Mouse (Mus musculus) left cerebral cortex, postnatal 10 days (tissue): ENCODE results near the gene Irx4. TPM values are rescaled to one million over a fixed set of nuclear protein-coding genes. Genes with fewer than 3 reads are reported as not detected.
A peak's percentile ranks its signal among the peaks of the same experiment; 100 is the strongest.

ENCODE experiments used
- DNase-seq, 2 experiments: peaks; one replicate each; pipeline ENCODE4 v3.0.0; 2021 to 2022; ENCODE audit warnings: low spot score in 2 of 2, mixed read lengths in 1 of 2; ENCODE audit errors: extremely low spot score in 1 of 2
- intact Hi-C: fragments of 180-260 bp; cut with DNase I; formaldehyde crosslinking; loops from one replicate; pipeline ENCODE4 v1.15.1; 2025
- total RNA-seq, 2 experiments: library from RNA; stranded (reverse); gene quantifications; 2 replicates each; pipeline ENCODE4 v1.2.3; 2021

Gene Irx4
- total RNA-seq, 2 experiments from 2014 or later = not detected

- intact Hi-C loops = no loop called here
- DNase-seq = no peak
These were observed 45.8 kb downstream of the Irx4 start for GRCm38 (mm10) chr13:73306085-73306410.

- intact Hi-C loops = no loop called here
- no peak for DNase-seq
These were observed 46.2 kb downstream of the Irx4 start for GRCm38 (mm10) chr13:73306430-73306829.

GRCm38 (mm10) chr13:73310183-73310929, 50.1 kb downstream of the Irx4 start:
- peak in 1 of 2 experiments; percentile 53 for DNase-seq
- intact Hi-C loops = no loop called here

Other genes with a start within 250 kb of the Irx4 start
- gene Mrpl36, start 68.0 kb downstream of the Irx4 start, total RNA-seq = 10 to 100 TPM; 27.9 to 33.6 TPM
- gene Ndufs6, start 68.1 kb downstream of the Irx4 start, total RNA-seq = 100 to 1,000 TPM; 172 to 183 TPM
- 10 to 100 TPM; 63.0 to 64.0 TPM for gene Lpcat1, start 206.7 kb downstream of the Irx4 start, total RNA-seq